Mouse (Mus musculus): ENCODE data around the gene Slc39a9.

GRCm38 (mm10) chr12:80598236-80598635, 45.4 kb upstream of the Slc39a9 start:
- TF ChIP-seq FLI1 (IDR thresholded peaks at IDR 0.05; ENCODE audit: low read length): no peak
- TF ChIP-seq GATA1 (IDR thresholded peaks at IDR 0.05; ENCODE audit: borderline replicate concordance, low read length): no peak

Data from megakaryocyte, embryonic 14.5 days (primary cell).